Mouse (Mus musculus): ENCODE measurements around the gene Igfbp5. TPM values are rescaled to one million over a fixed set of nuclear protein-coding genes. Genes with fewer than 3 reads are reported as not detected.

Gene Igfbp5
- polyA plus RNA-seq, 1 experiment from 2014 or later: 20.9 TPM

- Histone ChIP-seq H3K4me2 (no peak overlapping the region), H3K27ac (0 out of 2 replicates have a peak overlapping the region, but pooled peaks have one; percentile 7), H3K4me3 (no peak overlapping the region), H3K4me1 (peaks cover 25% of the 10 kb centered on the region), H3K9ac (no peak overlapping the region), H3K36me3 (ENCODE audit: poor library complexity, severe bottlenecking) (no peaks in the 10 kb centered on the region), H3K27me3 (no peaks in the 10 kb centered on the region), H3K9me3 (replicated peaks) (peaks cover 5% of the 10 kb centered on the region; the same call in 1 of the 2 replicates)
- ATAC-seq: peak; percentile 16; the same call in 1 of the 2 replicates
- WGBS: 55% methylated on average over 5 of the region's 5 CpGs
Measured at GRCm38 (mm10) chr1:72815184-72815583, 59.5 kb downstream of the Igfbp5 start.

GRCm38 (mm10) chr1:72813639-72814403 lies 60.9 kb downstream of the Igfbp5 start:
- H3K9me3 ChIP-seq (replicated peaks): peaks cover 5% of the 10 kb centered on the region; the same call in 1 of the 2 replicates
- H3K9ac ChIP-seq: no peak overlapping the region; the same call in 1 of the 2 replicates
- H3K4me1 ChIP-seq: peaks cover 25% of the 10 kb centered on the region
- no peak overlapping the region for H3K4me3 ChIP-seq
- H3K36me3 ChIP-seq (ENCODE audit: poor library complexity, severe bottlenecking): no peaks in the 10 kb centered on the region
- H3K4me2 ChIP-seq: no peak overlapping the region
- H3K27me3 ChIP-seq: no peaks in the 10 kb centered on the region
- peak overlapping the region; percentile 11; the same call in 1 of the 2 replicates for H3K27ac ChIP-seq
- 3% methylated on average over 6 of the region's 6 CpGs for WGBS
- ATAC-seq: peak; percentile 61; the same call in 1 of the 2 replicates

GRCm38 (mm10) chr1:72813089-72813638 lies 61.5 kb downstream of the Igfbp5 start:
- Histone ChIP-seq H3K27ac (peak overlapping the region; percentile 11; the same call in 1 of the 2 replicates), H3K9ac (no peak overlapping the region)
- peak; percentile 28; the same call in 1 of the 2 replicates for ATAC-seq

GRCm38 (mm10) chr1:72811061-72811460 lies 63.6 kb downstream of the Igfbp5 start:
- peaks cover 5% of the 10 kb centered on the region; the same call in 1 of the 2 replicates for H3K9me3 ChIP-seq (replicated peaks)
- H3K4me1 ChIP-seq: peaks cover 36% of the 10 kb centered on the region
- ATAC-seq: no peak
- H3K4me2 ChIP-seq: no peak overlapping the region
- H3K27ac ChIP-seq: no peak overlapping the region
- no peaks in the 10 kb centered on the region for H3K27me3 ChIP-seq
- WGBS: 92% methylated on average over 3 of the region's 3 CpGs
- H3K9ac ChIP-seq: no peak overlapping the region
- no peak overlapping the region for H3K4me3 ChIP-seq
- H3K36me3 ChIP-seq (ENCODE audit: poor library complexity, severe bottlenecking): no peaks in the 10 kb centered on the region

More at GRCm38 (mm10) chr1:72813089-72813638, 61.5 kb downstream of the Igfbp5 start:
- Histone ChIP-seq H3K27me3 (no peaks in the 10 kb centered on the region), H3K4me2 (no peak overlapping the region), H3K36me3 (ENCODE audit: poor library complexity, severe bottlenecking) (no peaks in the 10 kb centered on the region), H3K4me3 (no peak overlapping the region), H3K9me3 (replicated peaks) (peaks cover 5% of the 10 kb centered on the region; the same call in 1 of the 2 replicates), H3K4me1 (peaks cover 25% of the 10 kb centered on the region)
- 19% methylated on average over 5 of the region's 5 CpGs for WGBS

GRCm38 (mm10) chr1:72809951-72810675 lies 64.6 kb downstream of the Igfbp5 start:
- H3K4me2 ChIP-seq: no peak overlapping the region
- H3K36me3 ChIP-seq (ENCODE audit: poor library complexity, severe bottlenecking): no peaks in the 10 kb centered on the region
- no peak overlapping the region for H3K27ac ChIP-seq
- 91% methylated on average over 7 of the region's 7 CpGs for WGBS
- peaks cover 38% of the 10 kb centered on the region for H3K4me1 ChIP-seq
- ATAC-seq: no peak
- H3K4me3 ChIP-seq: no peak overlapping the region
- no peak overlapping the region for H3K9ac ChIP-seq
- no peaks in the 10 kb centered on the region for H3K27me3 ChIP-seq
- peaks cover 5% of the 10 kb centered on the region; the same call in 1 of the 2 replicates for H3K9me3 ChIP-seq (replicated peaks)

GRCm38 (mm10) chr1:72809304-72809703 lies 65.4 kb downstream of the Igfbp5 start:
- H3K36me3 ChIP-seq (ENCODE audit: poor library complexity, severe bottlenecking): no peaks in the 10 kb centered on the region
- H3K27ac ChIP-seq: no peak overlapping the region
- 95% methylated on average over 7 of the region's 7 CpGs for WGBS
- H3K4me2 ChIP-seq: no peak overlapping the region
- H3K4me1 ChIP-seq: peaks cover 39% of the 10 kb centered on the region
- H3K9me3 ChIP-seq (replicated peaks): peaks cover 5% of the 10 kb centered on the region; the same call in 1 of the 2 replicates
- no peak overlapping the region for H3K9ac ChIP-seq
- no peak for ATAC-seq
- H3K4me3 ChIP-seq: no peak overlapping the region
- H3K27me3 ChIP-seq: no peaks in the 10 kb centered on the region

Other genes with a start within 250 kb of the Igfbp5 start
- not detected in 2 replicates for gene Ankar, start 174.3 kb downstream of the Igfbp5 start, polyA plus RNA-seq (2015; fragmentation: Nextera tagmentation; extraction: Ambion mirVana)
- gene Rpl37a, start 163.6 kb downstream of the Igfbp5 start, polyA plus RNA-seq (2015; fragmentation: Nextera tagmentation; extraction: Ambion mirVana): 1,396 and 1,648 TPM in 2 replicates
- 319 and 349 TPM in 2 replicates for gene Igfbp2, start 50.4 kb downstream of the Igfbp5 start, polyA plus RNA-seq (2015; fragmentation: Nextera tagmentation; extraction: Ambion mirVana)
- gene Tnp1, start 141.0 kb upstream of the Igfbp5 start, polyA plus RNA-seq (2015; fragmentation: Nextera tagmentation; extraction: Ambion mirVana): not detected in 2 replicates

Data from forebrain, embryonic 13.5 days (tissue).